Mouse (Mus musculus) spleen, adult 2 months (tissue): ENCODE measurements at regions not wholly inside any gene's neighbourhood (a gene's known extent, or its start where the extent isn't known, plus 50 kb on each side); places are given as distances from the start of the nearest gene placed in this dataset.

Experiments
- DNase-seq, 2 experiments: peaks; one replicate each; pipeline versions ENCODE4 v3.0.0 to v3.0.0-alpha.2; 2012 to 2021; ENCODE audit warnings: low spot score in 2 of 2, low read depth in 1 of 2
- H3K27ac ChIP-seq: fragments of 200-500 bp; 2 replicates; pipeline ENCODE4 v1.5.1; 2012; ENCODE audit warnings: low read length, inconsistent platforms; ENCODE audit not compliant: insufficient read depth
- H3K27me3 ChIP-seq: fragments of 200-500 bp; 2 replicates; pipeline ENCODE4 v1.6.1; 2012; ENCODE audit warnings: mild to moderate bottlenecking, moderate library complexity, low read length, inconsistent platforms; ENCODE audit not compliant: control insufficient read depth, insufficient read depth
- H3K36me3 ChIP-seq: fragments of 200-500 bp; 2 replicates; pipeline ENCODE4 v1.6.1; 2012; ENCODE audit warnings: mild to moderate bottlenecking, low read length, inconsistent platforms; ENCODE audit not compliant: control insufficient read depth, insufficient read depth
- H3K4me1 ChIP-seq: fragments of 200-500 bp; 2 replicates; pipeline ENCODE4 v1.6.1; 2011; ENCODE audit warnings: inconsistent platforms; ENCODE audit not compliant: control insufficient read depth, insufficient read depth, insufficient read length
- H3K4me3 ChIP-seq: fragments of 200-500 bp; 2 replicates; pipeline ENCODE4 v1.5.1; 2011; ENCODE audit warnings: mild to moderate bottlenecking, inconsistent platforms; ENCODE audit not compliant: insufficient read depth, insufficient read length; ENCODE audit errors: extremely low read depth
- CTCF ChIP-seq: fragments of 200-500 bp; IDR thresholded peaks from 2 replicates; pipeline ENCODE4 v1.5.1; 2011; ENCODE audit warnings: mild to moderate bottlenecking, inconsistent platforms; ENCODE audit not compliant: insufficient read depth, insufficient read length, insufficient replicate concordance; ENCODE audit errors: extremely low read depth
- POLR2A ChIP-seq: fragments of 200-500 bp; IDR thresholded peaks from 2 replicates; pipeline ENCODE4 v1.6.1; 2011; ENCODE audit warnings: low read depth, low read length, inconsistent platforms
- WGBS: fragments of 180-500 bp; shearing (Covaris S2); methylation state at CpG from one replicate; pipeline ENCODE4 v1.1.7; 2018; 5-methylcytosine and 5-hydroxymethylcytosine counted together

DNA sequence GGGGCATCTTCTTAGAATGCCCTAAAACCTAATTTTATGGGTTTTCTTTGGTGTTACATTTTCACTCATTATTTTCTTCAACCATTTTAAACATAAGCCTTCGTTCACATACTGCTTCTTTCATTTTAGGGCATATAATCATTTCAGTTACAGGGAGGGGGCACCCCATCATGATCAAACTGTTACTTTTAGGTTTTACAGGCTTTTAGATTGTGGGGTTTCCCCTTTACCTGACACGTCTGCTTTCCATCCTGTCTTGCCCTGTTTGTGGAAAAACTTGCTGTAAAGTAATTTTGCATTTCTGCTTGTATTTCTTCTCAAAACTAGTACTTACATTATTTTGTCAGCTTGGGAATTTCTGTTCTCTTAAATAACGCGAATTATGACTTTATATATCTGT, 310.9 kb upstream of the Ptger4 start:
- DNase-seq, result no peak
- H3K27me3 ChIP-seq, result no peaks in the 10 kb centered on the region
- no peak overlapping the region for H3K4me3 ChIP-seq
- WGBS, result 70% methylated on average over 4 of the region's 4 CpGs
- no peaks in the 10 kb centered on the region for H3K4me1 ChIP-seq
- H3K36me3 ChIP-seq, result no peaks in the 10 kb centered on the region
- no peak overlapping the region for H3K27ac ChIP-seq
- TF ChIP-seq POLR2A, result no peak
- no peak for TF ChIP-seq CTCF

DNA sequence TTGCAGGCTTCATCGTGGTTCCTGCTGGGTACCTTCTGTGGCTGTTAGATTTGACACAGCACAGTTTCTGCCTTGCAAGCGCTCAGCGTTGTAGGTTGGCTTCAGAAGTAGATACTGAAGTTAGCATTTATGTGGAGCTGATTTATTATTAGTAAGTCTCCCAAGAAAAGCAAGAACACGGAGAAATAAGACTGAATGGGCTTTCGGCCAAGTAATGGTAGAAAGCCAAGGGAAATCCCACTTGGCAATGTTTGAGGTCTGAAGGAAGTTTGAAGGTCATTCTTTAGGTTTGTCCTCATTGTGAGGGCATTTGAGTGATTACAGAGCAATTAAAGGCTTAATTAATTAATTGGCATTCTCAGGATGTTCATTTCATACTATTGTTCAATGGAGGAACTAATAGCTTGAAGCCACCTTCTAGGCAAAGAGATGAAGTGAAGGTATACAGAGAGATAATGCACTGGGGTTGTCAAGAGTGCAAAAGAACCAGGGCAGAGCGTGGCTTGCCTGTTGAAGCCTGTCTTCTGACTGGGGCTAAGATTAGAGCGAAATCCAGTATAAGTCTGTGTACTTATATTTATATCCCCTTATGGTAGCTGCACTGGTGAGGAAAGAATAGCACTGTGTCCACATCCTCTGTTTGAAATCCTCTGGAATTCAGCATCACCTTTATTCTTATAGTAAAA, 311.5 kb upstream of the Ptger4 start:
- TF ChIP-seq POLR2A, result no peak
- TF ChIP-seq CTCF, result no peak
- H3K27ac ChIP-seq, result no peak overlapping the region
- no peak for DNase-seq
- 77% methylated on average over 7 of the region's 7 CpGs for WGBS
- no peak overlapping the region for H3K4me3 ChIP-seq
- H3K27me3 ChIP-seq, result no peaks in the 10 kb centered on the region
- H3K36me3 ChIP-seq, result no peaks in the 10 kb centered on the region
- no peaks in the 10 kb centered on the region for H3K4me1 ChIP-seq

DNA sequence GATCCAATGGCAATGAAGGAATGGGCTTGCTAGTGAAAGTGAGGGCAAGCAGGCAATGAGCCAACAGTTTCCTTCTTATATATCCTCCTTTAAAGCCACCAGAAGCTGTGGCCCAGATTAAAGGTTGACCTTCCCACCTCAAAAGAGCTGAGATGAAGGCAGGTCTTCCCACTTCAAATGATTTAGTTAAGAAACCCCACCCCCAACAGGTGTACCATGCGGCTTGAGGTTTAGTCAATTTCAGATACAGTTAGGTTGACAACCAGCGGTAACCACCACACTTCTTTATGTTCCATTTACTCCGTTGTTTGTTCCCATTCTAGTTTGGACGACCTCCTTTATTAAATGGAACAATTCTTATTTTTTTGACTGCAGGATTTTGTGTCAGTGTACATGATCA, 317.8 kb upstream of the Ptger4 start:
- Histone ChIP-seq H3K4me1 (no peaks in the 10 kb centered on the region), H3K36me3 (no peaks in the 10 kb centered on the region), H3K27me3 (no peaks in the 10 kb centered on the region), H3K4me3 (no peak overlapping the region), H3K27ac (no peak overlapping the region)
- DNase-seq, result no peak
- WGBS, result 71% methylated on average over 4 of the region's 4 CpGs
- no peak for TF ChIP-seq CTCF
- no peak for TF ChIP-seq POLR2A

DNA sequence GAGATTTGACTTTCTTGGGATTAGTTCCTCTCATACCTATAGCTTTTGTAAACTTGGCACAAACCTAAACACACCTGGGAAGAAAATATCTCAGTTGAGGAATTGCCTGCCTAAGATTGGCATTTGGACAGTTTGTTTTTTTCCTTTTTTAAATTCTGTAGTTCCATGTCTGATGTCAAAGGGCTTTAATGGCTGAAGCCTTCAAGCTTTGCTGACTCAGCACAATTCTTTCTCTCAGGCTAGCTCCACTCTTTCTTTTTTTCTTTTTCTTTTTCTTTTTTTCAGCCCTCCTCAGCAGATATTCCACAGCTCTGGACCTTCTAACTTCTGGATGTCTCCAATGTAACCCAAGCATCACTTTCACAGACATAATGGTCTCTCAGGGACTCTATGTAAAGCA, 330.4 kb upstream of the Ptger4 start:
- Histone ChIP-seq H3K4me3 (no peak overlapping the region), H3K27me3 (no peaks in the 10 kb centered on the region), H3K36me3 (no peaks in the 10 kb centered on the region), H3K27ac (no peak overlapping the region), H3K4me1 (no peaks in the 10 kb centered on the region)
- TF ChIP-seq POLR2A, result no peak
- TF ChIP-seq CTCF, result no peak
- DNase-seq, result no peak

DNA sequence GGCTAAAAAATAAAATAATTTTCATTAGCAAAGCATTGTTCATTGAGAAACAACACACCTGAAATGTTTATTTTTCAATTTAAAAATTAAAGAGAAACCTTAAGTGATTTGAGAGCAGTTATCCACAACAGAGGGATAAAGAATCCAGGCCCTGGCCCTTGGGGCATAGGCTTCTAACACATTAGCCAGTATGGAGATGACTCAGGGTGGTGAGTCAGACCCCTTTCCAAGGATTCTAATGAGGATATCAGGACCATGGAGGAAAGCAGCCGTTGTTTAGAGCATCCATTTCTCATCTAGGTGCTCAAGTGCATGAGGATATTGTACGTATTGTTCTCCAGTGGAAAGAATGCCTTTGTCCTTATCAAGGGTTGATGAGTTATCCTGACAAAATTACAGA, 335.6 kb upstream of the Ptger4 start:
- 87% methylated on average over 2 of the region's 2 CpGs for WGBS

DNA sequence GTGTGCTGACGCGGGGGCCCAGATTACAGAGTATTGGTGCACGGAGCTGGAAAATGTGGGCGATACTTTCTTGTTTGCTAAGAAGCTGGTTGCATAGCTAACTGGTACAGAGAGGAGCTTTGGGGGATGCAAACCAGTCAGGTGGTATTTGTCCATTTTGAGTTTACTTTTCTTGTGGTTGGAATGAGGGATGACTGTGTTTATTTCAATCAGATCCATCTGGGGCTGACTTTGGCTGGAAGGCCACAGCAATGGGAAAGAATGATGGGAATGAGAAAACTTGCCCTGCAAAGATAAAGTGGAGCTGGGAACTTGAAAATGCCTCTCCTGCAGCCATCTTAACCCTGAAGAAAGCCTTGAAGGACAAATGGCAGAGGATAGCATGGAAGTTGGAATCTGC, 336.4 kb upstream of the Ptger4 start:
- H3K27me3 ChIP-seq, result no peaks in the 10 kb centered on the region
- 93% methylated on average over 4 of the region's 4 CpGs for WGBS
- H3K36me3 ChIP-seq, result no peaks in the 10 kb centered on the region
- DNase-seq, result no peak
- H3K4me3 ChIP-seq, result no peak overlapping the region
- no peak overlapping the region for H3K27ac ChIP-seq
- H3K4me1 ChIP-seq, result no peaks in the 10 kb centered on the region
- no peak for TF ChIP-seq POLR2A
- no peak for TF ChIP-seq CTCF

More for the DNA sequence above, 335.6 kb upstream of the Ptger4 start:
- TF ChIP-seq POLR2A (no peak), CTCF (no peak)
- Histone ChIP-seq H3K27ac (no peak overlapping the region), H3K36me3 (no peaks in the 10 kb centered on the region), H3K4me3 (no peak overlapping the region), H3K4me1 (no peaks in the 10 kb centered on the region), H3K27me3 (no peaks in the 10 kb centered on the region)
- no peak for DNase-seq

DNA sequence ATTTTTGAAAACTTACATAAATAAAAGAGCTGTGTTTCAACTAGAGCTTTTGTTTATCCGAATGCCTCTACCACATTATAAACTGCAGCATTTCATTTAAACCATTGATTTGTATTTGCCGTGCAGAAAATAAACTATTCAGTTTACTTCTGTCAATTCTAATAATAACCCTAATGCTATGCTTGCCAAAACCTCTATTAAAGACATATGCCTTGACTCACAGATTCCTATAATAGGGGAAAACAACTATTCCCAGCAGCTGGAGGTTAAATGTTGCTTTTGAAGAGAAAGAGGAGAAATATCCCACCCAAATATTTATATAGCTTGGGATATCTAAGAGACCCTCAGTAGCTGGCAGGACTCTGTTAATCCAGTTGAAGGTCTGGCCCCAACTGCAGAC, 340.4 kb upstream of the Ptger4 start:
- TF ChIP-seq CTCF, result no peak
- no peak for TF ChIP-seq POLR2A
- Histone ChIP-seq H3K36me3 (no peaks in the 10 kb centered on the region), H3K4me1 (no peaks in the 10 kb centered on the region), H3K4me3 (no peak overlapping the region), H3K27ac (no peak overlapping the region), H3K27me3 (no peaks in the 10 kb centered on the region)
- WGBS, result 92% methylated on average over 2 of the region's 2 CpGs
- DNase-seq, result no peak
